8 mouse cellular contexts compared by ENCODE assay signal in genomic region chr2:153160844-153161683, GRCm38 (mm10). TPM values are rescaled to one million over a fixed set of nuclear protein-coding genes. Genes with fewer than 3 reads are reported as not detected.
DNase-seq lines count a peak whose midpoint lies in the region; ATAC-seq and TF ChIP-seq lines count a peak whose summit lies in the region.

Tm9sf4 (plus strand) TSS chr2:153161303.

- peak within 1 kb of the TSS; percentile 88 for H3K4me3 ChIP-seq in hindbrain, embryonic 10.5 days
- peak within 1 kb of the TSS; percentile 93 for H3K4me3 ChIP-seq in lung, postnatal 0 days (ENCODE audit: low read depth, low read length)

- H3K4me1 ChIP-seq in hindbrain, embryonic 10.5 days (replicated peaks) = peaks cover 9% of the 10 kb centered on the region
- H3K4me1 ChIP-seq in lung, postnatal 0 days (ENCODE audit: insufficient read depth, low read depth, low read length) = peaks cover 6% of the 10 kb centered on the region

- H3K4me2 ChIP-seq in lung, postnatal 0 days (replicated peaks; ENCODE audit: low read depth, low read length) = peak within 1 kb of the TSS; percentile 83

- WGBS in hindbrain, embryonic 10.5 days = 10% methylated on average over 34 of the region's 34 CpGs
- WGBS in lung, postnatal 0 days = 8% methylated on average over 34 of the region's 34 CpGs

- TF ChIP-seq EP300 in lung, postnatal 0 days (IDR thresholded peaks at IDR 0.05) = peak; percentile 69; the same call in 1 of the 2 replicates

- H3K27ac ChIP-seq in hindbrain, embryonic 10.5 days = peak within 1 kb of the TSS; percentile 97
- peak within 1 kb of the TSS; percentile 95 for H3K27ac ChIP-seq in lung, postnatal 0 days (ENCODE audit: low read length)

- H3K27me3 ChIP-seq in hindbrain, embryonic 10.5 days (ENCODE audit: insufficient read depth, poor library complexity, severe bottlenecking) = no peaks in the 10 kb centered on the region; the same call in 1 of the 2 replicates
- H3K27me3 ChIP-seq in lung, postnatal 0 days (replicated peaks; ENCODE audit: insufficient read depth, low read length) = no peaks in the 10 kb centered on the region

- H3K36me3 ChIP-seq in hindbrain, embryonic 10.5 days = peaks cover 14% of the 10 kb centered on the region
- no peaks in the 10 kb centered on the region; the same call in 1 of the 2 replicates for H3K36me3 ChIP-seq in lung, postnatal 0 days (ENCODE audit: insufficient read depth, low read length)

- H3K9ac ChIP-seq in lung, postnatal 0 days (replicated peaks; ENCODE audit: low read depth) = peak within 1 kb of the TSS; percentile 79

- TF ChIP-seq CTCF in lung, postnatal 0 days (IDR thresholded peaks at IDR 0.05) = no peak

- ATAC-seq in frontal cortex, adult (ENCODE audit: low TSS enrichment) = peak; percentile 96
- ATAC-seq in lung, postnatal 0 days = peak; percentile 96

- H3K9me3 ChIP-seq in hindbrain, embryonic 10.5 days = no peaks in the 10 kb centered on the region
- H3K9me3 ChIP-seq in lung, postnatal 0 days (ENCODE audit: low read length) = no peaks in the 10 kb centered on the region

- peak; percentile 93 for DNase-seq in MN1 (ENCODE audit: low spot score)
- DNase-seq in cerebellum, adult 9-10 months = peak; percentile 94
- peak; percentile 95 for DNase-seq in hindbrain, embryonic 10.5 days (ENCODE audit: low spot score)
- peak; percentile 93 for DNase-seq in layer of hippocampus, adult 9-11 months
- DNase-seq in lung, postnatal 0 days (ENCODE audit: low spot score) = peak; percentile 97
- DNase-seq in ovary, postnatal 14 days (ENCODE audit: low spot score) = peak; percentile 89
- peak; percentile 90 for DNase-seq in thymus, postnatal 14 days

RNA-seq across cellular contexts. Expression of gene Tm9sf4, which starts in this region (rescaled TPM):
- polyA plus RNA-seq in hindbrain, embryonic 10.5 days (2016; fragmentation: Nextera tagmentation; extraction: Ambion mirVana) = 74.5 and 80.5 TPM in 2 replicates
- polyA plus RNA-seq in lung, postnatal 0 days (2015; fragmentation: Nextera tagmentation; extraction: Ambion mirVana) = 39.7 and 44.5 TPM in 2 replicates

Comparison
In these comparisons a context has a peak if more than half of its experiments do, and no peak if none do; other contexts are left out.
1. Peak in every context shown above with its lines: DNase-seq, ATAC-seq, H3K4me3 ChIP-seq and H3K27ac ChIP-seq.